Mouse (Mus musculus): ENCODE results near the gene Tcp11.

The Tcp11 gene

DNA sequence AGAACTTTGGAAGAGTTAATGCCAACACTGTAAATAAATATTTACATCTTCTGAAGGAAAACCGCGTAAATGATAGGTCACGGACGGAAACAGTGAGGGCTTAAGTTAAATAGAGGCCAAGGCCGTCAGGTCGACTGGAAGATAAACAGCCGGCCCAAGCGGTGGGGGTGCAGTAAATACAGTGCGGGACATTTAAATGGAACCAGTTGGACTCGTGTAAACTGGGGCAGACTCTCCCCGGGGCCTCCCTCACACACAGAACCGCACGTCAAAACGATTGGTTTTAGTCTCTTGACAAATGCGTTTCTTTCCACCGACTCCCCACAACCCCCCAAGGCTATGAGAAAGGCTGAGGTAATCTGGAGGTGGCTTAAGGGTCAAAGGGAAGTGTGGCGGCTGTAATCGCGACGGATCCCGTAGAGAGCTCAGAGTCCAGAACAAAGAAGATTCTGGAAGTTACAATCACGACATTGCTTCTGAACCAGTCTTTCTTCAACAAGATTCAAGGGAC lies 4.0 kb upstream of the Tcp11 start:
- no peak for DNase-seq (ENCODE audit: low read depth)

DNA sequence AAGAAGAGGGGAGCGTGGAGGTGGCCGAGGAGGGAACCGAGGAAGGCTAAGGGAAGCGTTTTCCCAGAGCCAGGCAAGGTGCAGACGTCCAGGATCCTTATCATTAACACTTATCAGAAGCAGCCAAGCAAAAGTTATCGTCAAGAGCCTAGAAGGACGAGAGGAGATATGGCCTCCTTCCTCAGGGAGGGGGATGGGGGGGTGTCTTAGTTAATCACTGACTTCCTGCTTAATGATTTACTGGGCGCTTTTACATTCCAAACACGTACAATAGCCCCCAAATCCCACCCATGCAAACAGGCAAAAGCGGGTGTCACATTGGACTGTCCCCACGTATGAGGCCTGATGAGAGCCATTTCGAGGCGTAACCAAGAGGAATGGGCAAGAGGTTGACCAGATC lies 2.4 kb upstream of the Tcp11 start:
- no peak for DNase-seq (ENCODE audit: low read depth)

DNA sequence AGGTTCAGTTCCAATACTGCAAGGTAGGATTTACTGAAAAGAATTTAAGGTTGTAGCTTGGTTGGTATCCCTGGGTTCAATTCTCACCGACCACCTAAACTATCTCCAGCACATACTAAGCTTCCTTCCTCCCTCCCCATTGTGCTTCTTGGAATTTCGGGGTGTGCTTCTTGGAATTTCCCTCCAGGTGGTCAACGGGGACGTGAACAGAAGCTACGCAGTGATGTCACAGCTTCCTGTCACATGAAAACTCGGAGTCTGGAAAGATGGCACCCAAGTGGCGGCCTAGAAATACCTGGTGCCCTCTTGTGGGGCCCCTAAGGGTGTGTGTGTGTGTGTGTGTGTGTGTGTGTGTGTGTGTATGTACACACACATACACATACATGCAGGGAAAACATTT lies 1.4 kb upstream of the Tcp11 start:
- DNase-seq (ENCODE audit: low read depth), result no peak

DNA sequence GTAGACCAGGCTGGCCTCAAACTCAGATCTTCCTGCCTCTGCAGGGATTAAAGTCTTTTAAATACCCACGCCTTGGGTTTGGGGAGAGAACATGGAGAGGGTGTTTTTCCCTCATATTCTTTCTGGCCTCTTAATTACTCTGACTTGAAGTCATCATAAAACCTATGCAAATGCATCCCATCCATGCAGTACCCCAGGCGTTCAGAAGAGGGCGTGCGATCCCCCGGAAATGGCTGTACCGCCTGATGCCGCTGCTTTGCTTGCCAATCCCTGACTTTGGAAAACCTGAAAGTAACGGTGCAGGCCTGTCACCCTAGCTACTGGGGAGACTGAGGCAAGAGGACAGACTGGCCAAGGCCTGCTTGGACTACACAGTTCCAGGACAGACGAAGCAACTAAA lies 946 bp upstream of the Tcp11 start:
- DNase-seq (ENCODE audit: low read depth), result peak; percentile 67

DNA sequence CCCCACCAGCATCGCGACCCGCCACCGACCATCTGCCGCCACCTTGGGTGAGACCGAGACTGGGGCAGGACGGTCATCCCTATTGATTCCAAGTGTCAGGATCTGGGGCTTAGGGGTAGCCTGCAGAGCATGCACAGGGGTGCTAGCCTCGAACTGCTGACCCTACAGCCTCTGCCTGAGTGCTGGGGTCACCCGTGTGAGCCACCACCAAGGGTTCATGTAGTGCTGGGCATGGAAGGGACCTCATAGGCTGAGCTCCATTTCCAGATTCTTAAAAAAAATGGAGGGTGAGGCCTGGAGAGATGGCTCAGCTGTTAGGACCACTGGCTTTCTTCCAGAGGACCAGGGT lies 352 bp upstream of the Tcp11 start:
- DNase-seq (ENCODE audit: low read depth), result no peak

DNA sequence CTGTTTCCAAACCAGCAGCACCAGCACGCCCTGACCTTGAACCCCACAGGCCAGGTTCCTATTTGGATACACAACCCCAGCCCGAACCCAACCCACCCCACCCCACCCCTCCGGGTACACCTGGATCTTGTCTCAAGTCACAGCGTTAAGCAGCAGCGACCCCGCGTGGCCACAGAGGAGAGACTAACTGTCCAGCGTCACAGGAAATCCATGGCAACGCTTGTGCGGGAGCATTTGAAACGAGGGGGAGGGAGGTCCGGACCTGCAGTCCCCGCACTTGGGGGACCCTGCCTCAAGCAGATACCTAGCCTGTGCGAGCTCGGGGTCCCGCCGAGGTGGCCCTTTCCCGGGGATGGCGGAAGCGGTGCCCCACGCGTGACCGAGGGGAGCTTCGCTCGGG lies 821 bp downstream of the Tcp11 start:
- peak; percentile 89 for DNase-seq (ENCODE audit: low read depth)

DNA sequence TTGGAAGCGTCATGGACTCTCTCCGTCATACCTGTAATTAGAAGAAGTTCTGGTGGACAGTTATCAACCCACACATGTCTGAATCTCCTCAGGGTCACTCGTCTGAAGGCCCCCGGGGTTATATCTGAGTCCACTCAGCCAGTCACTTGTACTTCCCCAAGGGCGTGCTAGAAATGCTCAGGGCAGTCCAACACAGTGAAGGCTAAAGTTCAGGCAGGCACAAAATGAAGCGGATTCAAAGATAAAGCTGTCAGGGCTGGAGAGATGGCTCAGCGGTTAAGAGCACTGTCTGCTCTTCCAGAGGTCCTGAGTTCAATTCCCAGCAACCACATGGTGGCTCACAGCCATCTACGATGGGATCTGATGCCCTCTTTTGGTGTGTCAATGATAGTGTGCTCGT lies 2.4 kb downstream of the Tcp11 start:
- DNase-seq (ENCODE audit: low read depth), result no peak

DNA sequence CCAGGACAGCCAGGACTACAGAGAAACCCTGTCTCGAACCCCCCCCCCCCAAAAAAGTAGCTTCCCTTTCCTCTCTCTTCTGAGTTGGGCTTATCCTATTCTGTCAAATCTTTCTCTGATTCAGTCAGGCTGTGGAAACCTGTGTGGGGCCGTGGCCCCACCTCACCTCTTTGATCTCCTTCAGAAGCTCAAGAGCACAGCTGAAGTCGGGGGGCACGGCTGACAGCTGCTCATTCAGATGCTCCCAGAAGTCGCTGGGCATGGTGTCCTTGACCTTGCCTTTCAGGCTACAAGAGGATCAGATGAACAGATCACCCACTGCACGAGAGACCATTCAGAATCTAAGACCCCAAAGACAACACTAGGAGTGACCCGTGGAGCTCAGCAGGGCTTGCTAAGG lies 6.0 kb downstream of the Tcp11 start:
- no peak for DNase-seq (ENCODE audit: low read depth)

DNA sequence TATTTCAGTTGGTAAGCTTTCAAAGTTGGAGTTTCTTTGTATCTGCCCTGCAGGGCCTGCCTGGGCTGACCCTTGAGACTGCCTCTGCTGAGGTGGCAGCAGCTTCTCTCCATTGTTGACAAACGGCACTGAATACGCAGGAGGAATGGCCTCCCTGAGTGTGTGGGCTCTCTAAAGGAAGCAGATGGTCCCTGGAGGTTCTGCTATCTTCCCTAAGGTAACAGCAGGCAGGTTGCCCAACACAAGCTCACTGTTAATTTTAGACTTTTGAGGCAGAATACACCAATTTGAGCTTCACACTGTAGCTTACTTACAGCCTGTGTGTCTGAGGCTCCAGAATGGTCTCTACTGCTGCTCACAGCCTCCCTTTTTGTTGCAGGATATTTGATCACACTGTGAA lies 7.7 kb downstream of the Tcp11 start:
- no peak for DNase-seq (ENCODE audit: low read depth)

DNA sequence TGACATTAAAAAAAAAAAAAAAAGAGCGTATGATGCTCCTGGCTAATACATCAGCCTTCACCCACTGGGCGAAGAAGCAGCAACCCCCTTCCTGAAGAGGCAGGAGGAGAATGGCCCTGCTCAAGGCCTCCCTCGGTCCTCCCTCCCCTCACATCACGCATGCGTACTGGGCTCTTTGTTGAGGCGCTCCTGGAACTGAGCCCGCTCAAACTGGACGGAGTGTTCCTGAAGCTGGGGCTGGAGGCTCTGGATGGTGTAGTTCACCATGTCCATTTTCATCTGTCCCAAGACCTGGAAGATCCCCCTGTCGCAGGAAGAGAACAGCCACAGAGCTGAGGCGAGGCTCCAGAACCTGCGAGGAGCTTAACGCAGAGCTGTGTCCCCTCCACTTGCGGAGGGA lies 10.2 kb downstream of the Tcp11 start:
- no peak for DNase-seq (ENCODE audit: low read depth)

DNA sequence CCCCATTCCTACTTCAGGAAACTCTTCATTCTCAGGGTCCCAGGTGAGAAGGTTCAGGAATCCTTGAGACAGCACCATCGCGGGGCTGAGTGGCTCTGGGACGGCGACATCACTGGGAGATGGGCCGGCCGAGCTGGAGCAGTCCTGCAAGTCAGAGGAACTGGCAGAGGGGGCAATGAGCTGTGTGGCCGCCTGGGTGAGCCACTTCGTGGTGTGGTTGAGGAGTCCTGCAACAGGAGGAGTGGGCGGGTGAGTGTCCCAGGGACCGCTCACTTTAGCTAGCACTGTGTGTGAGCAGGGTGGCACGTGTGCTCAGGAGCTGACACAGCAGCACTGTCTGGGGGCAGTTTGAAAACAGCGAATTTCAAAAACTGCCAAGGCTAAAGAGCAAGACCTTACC lies 11.0 kb downstream of the Tcp11 start:
- DNase-seq (ENCODE audit: low read depth), result peak; percentile 20

DNA sequence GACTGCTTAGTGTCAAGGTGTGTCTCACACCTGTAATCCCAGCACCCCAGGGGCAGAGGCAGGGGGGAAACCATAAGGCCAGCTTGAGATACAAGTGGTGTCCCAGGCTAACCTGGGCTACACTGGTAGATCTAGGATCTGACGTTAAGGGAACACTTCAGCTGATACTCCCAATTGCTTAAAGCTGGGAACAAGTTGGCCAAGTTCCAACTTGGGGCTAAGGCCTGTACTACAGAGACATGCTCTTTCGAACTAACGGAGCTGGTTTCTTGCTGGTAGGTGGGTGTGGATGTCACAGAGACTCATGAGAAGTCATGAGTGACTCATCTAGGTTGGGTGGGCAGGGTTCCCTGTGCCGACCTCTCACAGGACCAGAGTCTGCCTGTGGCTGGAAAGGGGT lies 13.1 kb downstream of the Tcp11 start:
- no peak for DNase-seq (ENCODE audit: low read depth)

DNA sequence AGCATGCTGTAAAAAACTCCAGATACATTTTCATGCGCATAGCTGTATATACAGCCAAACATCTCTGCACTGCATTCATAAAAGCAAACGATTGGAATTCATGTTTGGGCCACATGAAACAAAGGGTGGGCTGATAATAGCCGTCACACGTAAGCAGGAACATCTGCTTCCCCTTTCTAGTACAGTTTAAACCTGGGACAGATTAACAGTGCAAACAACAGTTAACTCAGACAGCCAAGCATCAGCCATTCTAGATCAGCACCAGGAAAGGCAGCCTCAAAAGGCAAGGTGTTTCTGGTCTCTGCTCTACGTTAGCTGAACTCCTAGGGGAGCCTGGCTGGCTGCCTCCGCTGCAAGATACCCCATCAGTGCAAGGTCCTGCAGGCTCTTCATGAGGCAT lies 17.3 kb downstream of the Tcp11 start:
- no peak for DNase-seq (ENCODE audit: low read depth)

DNA sequence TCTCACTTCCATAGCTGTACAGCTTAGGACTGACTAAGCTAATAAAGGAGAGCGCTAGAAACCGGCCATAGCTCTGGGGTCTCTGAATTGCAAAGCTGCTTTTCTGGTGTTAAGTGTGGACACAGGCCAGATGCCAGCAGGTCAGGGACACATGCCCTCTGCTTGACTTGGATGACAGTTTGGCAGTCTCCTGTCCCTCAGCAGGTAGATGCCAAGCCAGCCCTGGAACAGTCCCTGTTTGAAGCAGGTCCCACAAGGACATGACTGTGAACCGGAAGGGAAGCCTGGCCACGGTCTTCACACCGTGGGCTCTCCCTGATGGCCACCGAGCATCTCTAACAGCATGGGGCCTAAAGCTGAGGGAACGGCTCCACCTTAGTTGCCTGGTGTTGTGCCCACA lies 17.7 kb downstream of the Tcp11 start:
- no peak for DNase-seq (ENCODE audit: low read depth)

DNA sequence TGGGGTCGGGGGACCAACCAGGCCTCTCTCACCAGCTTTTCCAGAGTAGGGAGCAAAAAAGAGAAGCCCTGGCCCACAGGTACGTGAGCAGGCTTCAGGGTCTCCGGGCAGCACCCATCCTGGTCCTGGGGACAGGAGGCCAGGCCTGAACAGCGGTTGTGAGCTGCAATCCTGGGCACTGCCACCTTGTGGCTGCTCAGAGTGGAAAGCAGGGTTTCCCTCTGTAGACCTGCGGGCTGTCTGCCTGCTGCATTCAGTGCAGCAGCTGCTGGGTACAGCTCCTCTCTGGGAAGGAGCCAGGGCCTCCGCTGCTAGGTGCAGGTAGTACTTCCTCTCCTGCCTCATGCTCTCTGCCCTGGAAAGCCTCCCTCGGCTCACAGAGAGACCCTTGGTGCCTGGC lies 19.0 kb downstream of the Tcp11 start:
- peak; percentile 25 for DNase-seq (ENCODE audit: low read depth)

DNA sequence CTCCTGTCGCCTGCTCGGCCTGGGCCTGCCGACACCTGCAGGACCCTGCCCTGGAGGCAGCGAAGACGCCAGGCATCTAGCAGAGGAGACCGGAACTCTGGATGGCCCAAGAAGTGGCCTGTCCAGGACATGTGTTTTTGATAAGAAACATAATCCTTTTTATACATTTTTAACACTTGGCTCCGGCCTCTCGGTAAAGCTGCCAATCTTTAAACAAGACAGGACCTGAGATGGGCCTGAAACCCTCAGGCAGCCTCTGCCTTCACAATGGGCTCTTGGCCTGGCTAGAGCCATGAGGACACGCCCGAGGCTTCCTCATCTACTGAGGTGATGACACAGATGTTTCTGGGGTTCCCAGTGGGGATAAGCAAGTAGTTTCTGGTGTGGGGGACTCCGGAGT lies 19.8 kb downstream of the Tcp11 start:
- DNase-seq (ENCODE audit: low read depth), result no peak

DNA sequence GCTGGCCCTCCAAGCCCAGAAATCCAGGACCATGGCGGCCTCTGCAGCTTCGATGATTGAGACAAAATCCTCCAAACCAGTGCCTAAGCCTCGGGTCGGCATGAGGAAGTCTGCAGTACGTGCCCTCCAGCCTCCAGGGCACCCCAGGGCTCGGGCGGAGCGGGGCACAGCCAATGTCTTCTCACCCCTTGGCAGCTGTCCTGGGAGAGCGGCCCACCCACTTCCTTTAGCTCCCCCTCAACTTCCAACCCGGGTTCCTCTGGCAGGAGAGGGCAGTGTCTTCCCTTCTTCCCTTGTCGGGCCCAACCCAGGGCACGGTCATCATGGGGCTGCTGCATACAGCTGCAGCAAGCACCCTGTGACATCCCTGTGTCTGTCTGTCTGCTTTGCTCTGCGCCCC lies 22.1 kb downstream of the Tcp11 start:
- no peak for DNase-seq (ENCODE audit: low read depth)

DNA sequence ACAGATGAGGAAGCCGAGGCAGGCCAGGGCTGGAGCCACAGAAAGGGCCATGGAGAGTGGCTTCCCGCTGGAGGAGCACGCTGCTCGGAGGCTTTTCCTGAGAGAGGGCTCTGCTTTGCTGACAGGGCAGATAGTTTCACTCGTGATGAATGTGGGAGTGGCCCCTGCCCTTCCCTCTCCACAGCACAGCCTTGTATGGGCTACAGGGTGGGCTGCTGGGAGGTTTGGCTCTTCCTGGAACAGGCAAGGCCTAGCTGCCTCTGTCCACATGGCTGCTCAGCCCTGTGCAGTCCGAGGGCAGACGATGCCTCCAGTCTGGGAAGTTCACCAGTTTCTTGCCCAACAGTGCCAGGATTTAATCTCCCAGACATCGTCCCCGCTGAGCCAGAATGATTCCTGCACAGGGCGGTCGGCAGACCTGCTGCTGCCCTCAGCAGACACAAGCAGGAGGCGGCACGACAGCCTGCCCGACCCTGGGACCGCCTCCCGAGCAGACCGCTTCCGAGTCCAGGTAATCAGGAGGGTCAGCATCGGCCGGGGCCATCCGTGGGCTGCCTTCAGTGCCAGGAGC lies 28.1 kb downstream of the Tcp11 start:
- no peak for DNase-seq (ENCODE audit: low read depth)

DNA sequence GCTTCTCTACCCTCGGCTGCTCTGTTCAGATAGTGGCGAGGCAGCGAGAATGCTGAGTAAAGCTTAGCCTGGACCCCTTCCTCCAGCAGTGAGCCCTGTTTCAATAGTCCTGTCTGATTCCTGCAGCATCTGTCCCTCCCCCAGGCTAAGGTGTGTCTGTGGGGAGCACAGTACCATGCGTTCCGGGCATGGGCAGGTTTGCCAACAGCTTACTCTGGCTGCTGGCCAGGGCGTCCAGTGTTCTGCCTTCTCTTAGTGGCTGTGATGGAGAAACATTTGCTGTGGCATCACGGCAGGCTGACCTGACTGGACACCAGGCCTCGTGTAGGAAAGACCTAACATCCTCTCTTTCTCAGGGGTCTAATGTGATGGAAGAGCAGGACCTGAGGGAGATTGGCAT lies 30.2 kb downstream of the Tcp11 start:
- no peak for DNase-seq (ENCODE audit: low read depth)

DNA sequence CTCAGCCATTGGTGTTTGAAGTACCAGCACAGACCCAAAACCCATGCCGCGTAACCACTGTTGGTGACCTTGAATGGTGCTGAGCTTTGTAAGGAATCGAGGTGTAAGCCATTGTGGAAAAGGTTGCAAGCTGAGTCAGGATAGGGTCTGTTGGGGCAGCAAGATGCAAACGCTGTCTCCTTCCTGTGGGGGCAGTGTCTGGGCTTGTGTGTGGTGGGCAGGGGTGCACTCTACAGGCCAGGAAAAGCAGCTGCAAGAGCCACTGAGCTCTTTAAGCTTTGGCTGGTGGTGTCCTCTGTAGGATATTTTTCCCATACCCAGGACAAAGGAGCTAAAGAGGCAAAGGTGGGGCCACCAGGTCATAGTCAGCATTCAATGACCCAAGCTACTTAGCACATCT lies 32.0 kb downstream of the Tcp11 start:
- DNase-seq (ENCODE audit: low read depth), result peak; percentile 80

DNA sequence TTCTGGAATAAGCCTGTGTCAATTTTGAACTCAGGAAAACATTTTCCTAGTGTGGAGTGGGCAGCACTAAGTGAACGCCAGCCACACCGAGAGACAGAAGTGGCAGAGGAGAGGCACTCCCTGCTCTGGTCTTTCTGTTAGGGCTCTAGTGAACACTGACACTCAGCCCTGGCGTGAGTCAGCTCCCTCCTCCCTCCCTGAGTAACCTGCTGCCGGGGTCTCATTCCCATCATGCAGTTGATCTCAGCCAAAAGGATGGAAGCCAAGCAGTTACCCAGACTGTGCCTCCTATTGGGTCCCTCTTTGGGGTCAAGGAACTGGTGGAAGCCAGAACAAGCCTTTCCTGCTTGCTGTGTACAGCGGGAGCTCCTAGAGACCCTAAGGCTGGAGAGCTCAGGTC lies 32.9 kb downstream of the Tcp11 start:
- DNase-seq (ENCODE audit: low read depth), result no peak

DNA sequence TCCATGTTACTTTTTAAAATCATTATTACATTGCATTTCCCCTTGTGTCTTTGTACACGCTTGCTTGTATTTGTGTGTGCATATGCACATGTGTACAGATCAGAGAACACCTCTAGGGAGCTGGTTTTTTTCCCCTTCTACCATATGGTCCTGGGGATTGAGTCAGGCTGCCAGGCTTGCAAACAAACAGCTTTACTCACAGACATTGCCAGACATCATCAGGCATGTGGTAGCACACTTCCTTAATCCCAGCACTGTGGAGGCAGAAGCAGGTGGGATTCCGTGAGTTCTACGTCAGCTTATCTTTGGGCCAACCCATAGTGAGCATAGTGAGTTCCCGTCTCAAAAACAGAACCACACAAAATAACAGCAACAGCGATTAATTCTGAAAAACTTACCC lies 33.4 kb downstream of the Tcp11 start:
- DNase-seq (ENCODE audit: low read depth), result no peak

DNA sequence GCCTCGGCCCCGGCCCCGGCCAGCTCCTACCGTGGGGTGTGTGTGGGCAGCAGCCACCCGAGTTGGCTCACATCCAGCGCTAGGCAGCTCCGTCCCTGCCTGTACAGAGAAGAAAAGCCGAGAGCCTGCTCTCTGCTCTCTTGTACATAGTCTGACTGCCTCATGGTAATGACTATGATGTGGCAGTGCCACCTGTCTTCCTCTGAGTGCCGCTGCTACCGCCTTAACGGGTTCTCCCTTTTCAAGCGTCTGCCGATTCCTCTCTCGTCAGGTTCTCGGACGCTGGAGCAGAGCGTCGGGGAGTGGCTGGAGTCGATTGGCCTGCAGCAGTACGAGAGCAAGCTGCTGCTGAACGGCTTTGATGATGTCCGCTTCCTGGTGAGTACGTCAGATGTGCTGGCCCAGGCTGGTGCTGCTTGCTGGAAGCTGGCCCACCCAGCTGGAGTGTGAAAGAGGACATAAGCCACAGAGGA lies 38.1 kb downstream of the Tcp11 start:
- DNase-seq (ENCODE audit: low read depth), result no peak

DNA sequence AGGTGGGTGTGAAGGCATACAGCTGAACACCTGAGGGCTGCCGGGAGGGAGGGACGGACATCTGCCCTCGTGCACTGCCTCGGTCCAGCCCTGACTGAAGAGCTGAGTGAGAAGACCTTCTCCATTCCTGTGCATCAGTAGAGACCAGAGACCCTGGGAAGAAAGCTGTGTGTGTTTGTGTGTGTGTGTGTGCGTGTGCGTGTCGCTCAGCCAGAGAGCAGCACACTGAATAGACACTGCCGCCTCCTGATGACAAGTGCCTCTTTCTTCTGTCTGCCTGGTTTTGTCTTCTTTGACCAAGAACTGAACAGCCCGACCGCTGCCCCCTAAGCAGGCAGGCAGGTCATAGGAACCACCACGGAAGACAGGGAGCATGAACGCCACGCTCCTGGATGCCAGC lies 39.1 kb downstream of the Tcp11 start:
- DNase-seq (ENCODE audit: low read depth), result no peak

DNA sequence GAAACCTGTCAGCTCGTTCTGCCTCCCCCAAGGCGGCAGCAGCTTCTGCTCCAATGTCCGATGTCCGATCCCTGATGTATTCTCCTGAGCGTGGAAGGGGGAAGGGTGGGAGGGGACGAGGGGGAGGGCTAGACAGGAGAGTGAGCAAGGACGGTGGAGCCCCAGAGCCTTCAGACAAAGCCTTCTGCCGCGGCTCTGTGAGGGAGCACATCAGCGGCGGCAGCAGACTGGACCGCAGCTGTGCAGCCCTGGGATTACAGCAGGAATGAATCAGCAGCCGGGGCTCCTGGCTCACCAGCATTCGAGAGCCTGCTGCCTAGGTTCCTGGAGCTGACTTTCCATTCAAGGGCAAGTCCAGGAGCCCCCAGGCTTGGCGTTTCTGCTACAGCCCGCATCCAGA lies 39.8 kb downstream of the Tcp11 start:
- DNase-seq (ENCODE audit: low read depth), result no peak

Data from 416B (cell line).